Mouse (Mus musculus): ENCODE results near the gene Gng8.

DNA sequence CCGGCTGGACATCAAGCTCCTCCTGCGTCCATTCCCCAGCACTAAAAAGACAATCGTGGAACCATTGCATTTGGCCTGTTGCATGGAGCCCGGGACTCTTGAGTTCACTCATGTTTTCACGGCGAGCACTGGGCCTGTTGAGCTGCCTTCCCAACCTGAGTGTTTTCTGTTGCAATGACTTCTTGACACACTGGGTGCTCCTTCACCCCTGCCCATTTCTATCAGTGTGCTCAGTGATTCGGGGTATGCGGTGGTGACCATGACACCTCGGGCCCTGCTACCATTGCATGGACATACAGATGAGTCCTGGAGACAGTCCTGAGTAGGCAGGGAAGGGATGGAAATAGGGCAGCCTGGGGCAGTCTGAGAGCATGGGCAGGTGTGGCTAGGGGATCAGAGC is 19.1 kb upstream of the Gng8 start:
- TF ChIP-seq POLR2A (IDR thresholded peaks at IDR 0.05; ENCODE audit: borderline replicate concordance, control insufficient read depth, low read depth, low read length) (no peak), CTCF (IDR thresholded peaks at IDR 0.05; ENCODE audit: control insufficient read depth, insufficient read depth, low read length) (no peak)

Data from bone marrow, adult 2 months (tissue).